Mouse (Mus musculus): ENCODE measurements at regions not wholly inside any gene's neighbourhood (a gene's known extent, or its start where the extent isn't known, plus 50 kb on each side); places are given as distances from the start of the nearest gene placed in this dataset.

DNA sequence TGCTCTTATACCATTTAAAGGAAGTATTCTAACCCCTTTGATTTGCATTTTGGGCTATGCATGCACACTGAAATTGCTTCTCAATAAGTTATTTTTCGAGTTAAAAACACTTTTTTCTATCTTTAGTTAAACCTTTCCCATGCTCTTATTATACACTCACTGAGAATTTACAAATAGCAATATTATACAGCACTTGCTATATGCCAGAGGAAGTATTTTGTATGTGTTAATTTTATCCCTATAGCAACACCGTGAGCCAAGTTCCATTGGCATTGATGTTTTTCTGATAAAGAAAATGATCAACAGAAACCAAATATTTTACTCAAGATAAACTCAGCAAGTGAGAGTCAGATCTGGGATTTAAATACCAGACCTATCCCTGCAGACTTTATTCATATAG is 133.0 kb downstream of the Ahr start:
- no peak for DNase-seq (ENCODE audit: low spot score)
- H3K4me3 ChIP-seq (replicated peaks; ENCODE audit: low read depth, low read length): no peak overlapping the region
- H3K9ac ChIP-seq (ENCODE audit: low read depth, low read length): no peak overlapping the region
- no peak overlapping the region for H3K4me2 ChIP-seq (ENCODE audit: low read length)
- TF ChIP-seq CTCF (IDR thresholded peaks at IDR 0.05; ENCODE audit: low read depth): no peak
- no peak overlapping the region for H3K27ac ChIP-seq
- H3K36me3 ChIP-seq (ENCODE audit: insufficient read depth, low read length): no peaks in the 10 kb centered on the region
- no peaks in the 10 kb centered on the region for H3K4me1 ChIP-seq (replicated peaks; ENCODE audit: insufficient read depth, low read length)
- H3K27me3 ChIP-seq (ENCODE audit: insufficient read depth, low read length): no peaks in the 10 kb centered on the region
- ATAC-seq (replicated peaks; ENCODE audit: low FRiP score, low read depth): no peak
- H3K9me3 ChIP-seq (replicated peaks; ENCODE audit: low read length): no peaks in the 10 kb centered on the region
- WGBS: 72% methylated on average over 2 of the region's 2 CpGs

DNA sequence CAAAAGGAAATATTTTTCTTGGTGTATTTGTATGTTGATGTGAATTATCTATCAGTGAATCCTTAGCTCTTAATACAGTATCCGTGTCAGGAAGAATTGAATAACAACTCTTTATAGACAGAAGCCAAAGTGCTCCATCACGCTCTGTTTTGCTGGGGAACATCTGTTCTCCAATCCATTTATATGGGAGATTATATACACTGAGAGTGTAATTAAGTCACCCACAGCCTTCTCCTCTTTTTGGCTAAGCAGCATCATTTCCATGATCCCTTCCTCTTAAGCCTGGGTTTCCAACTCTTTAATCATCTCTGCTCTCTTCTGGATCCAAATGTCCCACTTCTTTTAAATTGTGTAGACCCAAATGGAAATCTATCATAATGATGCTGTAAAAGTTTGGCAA is 133.6 kb downstream of the Ahr start:
- H3K9ac ChIP-seq (ENCODE audit: low read depth, low read length): no peak overlapping the region
- H3K27me3 ChIP-seq (ENCODE audit: insufficient read depth, low read length): no peaks in the 10 kb centered on the region
- TF ChIP-seq CTCF (IDR thresholded peaks at IDR 0.05; ENCODE audit: low read depth): no peak
- no peak overlapping the region for H3K27ac ChIP-seq
- ATAC-seq (replicated peaks; ENCODE audit: low FRiP score, low read depth): no peak
- 81% methylated on average over 2 of the region's 2 CpGs for WGBS
- H3K9me3 ChIP-seq (replicated peaks; ENCODE audit: low read length): no peaks in the 10 kb centered on the region
- H3K4me3 ChIP-seq (replicated peaks; ENCODE audit: low read depth, low read length): no peak overlapping the region
- no peak overlapping the region for H3K4me2 ChIP-seq (ENCODE audit: low read length)
- DNase-seq (ENCODE audit: low spot score): no peak
- no peaks in the 10 kb centered on the region for H3K4me1 ChIP-seq (replicated peaks; ENCODE audit: insufficient read depth, low read length)
- no peaks in the 10 kb centered on the region for H3K36me3 ChIP-seq (ENCODE audit: insufficient read depth, low read length)

DNA sequence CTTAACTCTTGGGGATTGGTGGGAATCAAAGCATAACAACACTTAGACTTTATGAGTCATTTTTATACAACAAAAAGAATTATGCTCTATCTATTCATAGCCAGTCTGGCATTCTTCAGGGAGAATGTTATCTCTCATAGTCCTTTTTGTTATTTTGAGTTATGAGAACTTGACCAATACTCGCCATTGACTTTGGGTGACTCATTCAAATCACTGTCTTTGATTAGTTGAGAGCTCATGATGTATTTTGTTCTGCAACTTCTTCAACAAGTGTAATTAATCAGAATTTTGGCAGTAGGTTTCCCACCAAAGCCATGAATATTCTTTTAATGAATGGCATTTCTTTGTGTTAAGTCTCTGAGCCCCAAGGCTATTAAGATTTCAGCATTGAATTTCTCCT is 139.6 kb downstream of the Ahr start:
- ATAC-seq (replicated peaks; ENCODE audit: low FRiP score, low read depth) (no peak), DNase-seq (ENCODE audit: low spot score) (no peak)
- 78% methylated on average over 1 of the region's 1 CpGs for WGBS
- Histone ChIP-seq H3K9ac (ENCODE audit: low read depth, low read length) (no peak overlapping the region), H3K36me3 (ENCODE audit: insufficient read depth, low read length) (no peaks in the 10 kb centered on the region), H3K9me3 (replicated peaks; ENCODE audit: low read length) (no peaks in the 10 kb centered on the region), H3K27ac (no peak overlapping the region), H3K4me2 (ENCODE audit: low read length) (no peak overlapping the region), H3K4me1 (replicated peaks; ENCODE audit: insufficient read depth, low read length) (no peaks in the 10 kb centered on the region), H3K4me3 (replicated peaks; ENCODE audit: low read depth, low read length) (no peak overlapping the region), H3K27me3 (ENCODE audit: insufficient read depth, low read length) (no peaks in the 10 kb centered on the region)
- TF ChIP-seq CTCF (IDR thresholded peaks at IDR 0.05; ENCODE audit: low read depth): no peak

DNA sequence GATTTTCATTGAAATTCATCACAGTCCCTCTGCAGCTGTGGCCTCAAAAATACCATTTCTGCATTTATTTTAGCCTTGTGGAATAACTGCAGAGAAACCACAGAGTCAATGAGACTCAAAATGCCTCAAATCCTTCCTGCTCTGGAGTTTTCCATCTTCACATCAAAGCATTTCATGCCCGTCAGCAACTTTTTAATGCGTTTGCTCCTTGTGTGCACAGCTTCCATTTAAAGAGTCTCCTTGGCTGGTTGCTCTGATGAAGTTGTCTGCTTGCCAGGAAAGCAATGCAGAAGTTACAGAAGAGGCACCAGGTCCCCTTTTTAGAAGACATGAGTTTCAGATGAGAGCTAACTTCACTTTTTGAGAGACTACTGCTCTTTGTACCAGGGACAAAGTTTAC is 142.7 kb downstream of the Ahr start:
- ATAC-seq (replicated peaks; ENCODE audit: low FRiP score, low read depth) (no peak), DNase-seq (ENCODE audit: low spot score) (no peak)
- Histone ChIP-seq H3K9me3 (replicated peaks; ENCODE audit: low read length) (no peaks in the 10 kb centered on the region), H3K27me3 (ENCODE audit: insufficient read depth, low read length) (no peaks in the 10 kb centered on the region), H3K27ac (no peak overlapping the region), H3K4me1 (replicated peaks; ENCODE audit: insufficient read depth, low read length) (no peaks in the 10 kb centered on the region), H3K4me3 (replicated peaks; ENCODE audit: low read depth, low read length) (no peak overlapping the region), H3K4me2 (ENCODE audit: low read length) (no peak overlapping the region), H3K36me3 (ENCODE audit: insufficient read depth, low read length) (no peaks in the 10 kb centered on the region), H3K9ac (ENCODE audit: low read depth, low read length) (no peak overlapping the region)
- WGBS: 66% methylated on average over 2 of the region's 2 CpGs
- no peak for TF ChIP-seq CTCF (IDR thresholded peaks at IDR 0.05; ENCODE audit: low read depth)

DNA sequence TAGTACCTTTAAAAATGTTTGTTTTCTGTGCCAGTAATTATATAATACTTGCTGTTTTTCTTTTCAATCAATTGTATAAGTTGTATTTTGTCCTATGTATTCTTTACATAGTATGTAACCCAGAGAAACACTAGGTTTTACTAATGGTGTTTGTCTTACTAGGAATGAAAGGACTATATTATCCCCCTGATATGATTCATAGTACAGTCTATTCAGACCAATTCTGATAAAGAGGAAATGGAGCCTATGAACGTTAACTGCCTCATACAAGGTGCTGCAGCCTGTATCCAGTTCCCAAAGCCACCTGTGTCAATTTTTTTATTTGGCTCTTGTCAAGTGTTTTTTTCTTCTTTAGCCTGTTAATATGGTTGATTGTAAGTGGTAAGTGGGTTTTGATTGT is 144.6 kb downstream of the Ahr start:
- Histone ChIP-seq H3K4me2 (ENCODE audit: low read length) (no peak overlapping the region), H3K9ac (ENCODE audit: low read depth, low read length) (no peak overlapping the region), H3K9me3 (replicated peaks; ENCODE audit: low read length) (no peaks in the 10 kb centered on the region), H3K36me3 (ENCODE audit: insufficient read depth, low read length) (no peaks in the 10 kb centered on the region), H3K27me3 (ENCODE audit: insufficient read depth, low read length) (no peaks in the 10 kb centered on the region), H3K4me3 (replicated peaks; ENCODE audit: low read depth, low read length) (no peak overlapping the region), H3K4me1 (replicated peaks; ENCODE audit: insufficient read depth, low read length) (no peaks in the 10 kb centered on the region), H3K27ac (no peak overlapping the region)
- 83% methylated on average over 1 of the region's 1 CpGs for WGBS
- ATAC-seq (replicated peaks; ENCODE audit: low FRiP score, low read depth): no peak
- no peak for TF ChIP-seq CTCF (IDR thresholded peaks at IDR 0.05; ENCODE audit: low read depth)
- no peak for DNase-seq (ENCODE audit: low spot score)

DNA sequence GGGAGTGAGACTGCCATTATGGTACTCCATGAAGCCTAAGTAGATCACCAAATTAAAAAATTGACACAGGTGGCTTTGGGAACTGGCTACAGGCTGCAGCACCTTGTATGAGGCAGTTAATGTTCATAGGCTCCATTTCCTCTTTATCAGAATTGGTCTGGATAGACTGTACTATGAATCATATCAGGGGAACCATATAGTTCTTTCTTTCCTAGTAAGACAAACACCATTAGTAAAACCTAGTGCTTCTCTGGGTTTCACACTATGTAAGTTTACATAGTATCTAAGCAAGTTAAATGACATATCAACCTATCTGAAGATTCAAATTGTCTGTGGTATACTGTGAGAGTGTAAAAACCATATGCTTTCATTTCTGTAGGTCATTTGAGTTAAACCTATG is 145.0 kb downstream of the Ahr start:
- Histone ChIP-seq H3K9ac (ENCODE audit: low read depth, low read length) (no peak overlapping the region), H3K27ac (no peak overlapping the region)
- no peak for ATAC-seq (replicated peaks; ENCODE audit: low FRiP score, low read depth)

DNA sequence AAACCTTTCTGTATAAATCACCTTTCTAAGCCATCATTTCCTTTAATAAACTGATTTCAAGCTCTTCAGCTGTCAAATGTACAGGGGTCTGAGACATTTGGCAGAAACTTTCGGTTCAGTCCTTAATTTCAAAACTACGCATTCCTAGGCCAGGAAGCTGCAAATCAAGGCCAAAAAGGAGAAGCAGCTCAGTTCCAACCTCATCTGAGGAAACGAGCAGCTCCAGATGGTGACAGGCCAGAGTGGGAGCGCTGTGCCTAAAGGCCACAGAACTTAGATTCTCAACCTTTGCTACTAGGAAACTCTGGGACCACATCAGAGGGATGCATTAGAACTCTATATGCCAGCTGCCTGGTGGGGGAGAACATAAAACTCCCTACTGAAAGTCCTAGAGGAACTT is 150.6 kb downstream of the Ahr start:
- no peak for TF ChIP-seq CTCF (IDR thresholded peaks at IDR 0.05; ENCODE audit: low read depth)
- DNase-seq (ENCODE audit: low spot score): peak; percentile 67
- Histone ChIP-seq H3K4me2 (ENCODE audit: low read length) (no peak overlapping the region), H3K36me3 (ENCODE audit: insufficient read depth, low read length) (no peaks in the 10 kb centered on the region), H3K4me1 (replicated peaks; ENCODE audit: insufficient read depth, low read length) (no peaks in the 10 kb centered on the region), H3K9ac (ENCODE audit: low read depth, low read length) (no peak overlapping the region), H3K27ac (no peak overlapping the region), H3K9me3 (replicated peaks; ENCODE audit: low read length) (no peaks in the 10 kb centered on the region), H3K27me3 (ENCODE audit: insufficient read depth, low read length) (no peaks in the 10 kb centered on the region), H3K4me3 (replicated peaks; ENCODE audit: low read depth, low read length) (no peak overlapping the region)
- no peak for ATAC-seq (replicated peaks; ENCODE audit: low FRiP score, low read depth)
- WGBS: 59% methylated on average over 4 of the region's 4 CpGs

More for the DNA sequence above, 145.0 kb downstream of the Ahr start:
- DNase-seq (ENCODE audit: low spot score): no peak
- Histone ChIP-seq H3K27me3 (ENCODE audit: insufficient read depth, low read length) (no peaks in the 10 kb centered on the region), H3K36me3 (ENCODE audit: insufficient read depth, low read length) (no peaks in the 10 kb centered on the region), H3K4me3 (replicated peaks; ENCODE audit: low read depth, low read length) (no peak overlapping the region), H3K9me3 (replicated peaks; ENCODE audit: low read length) (no peaks in the 10 kb centered on the region), H3K4me2 (ENCODE audit: low read length) (no peak overlapping the region), H3K4me1 (replicated peaks; ENCODE audit: insufficient read depth, low read length) (no peaks in the 10 kb centered on the region)
- TF ChIP-seq CTCF (IDR thresholded peaks at IDR 0.05; ENCODE audit: low read depth): no peak
